Mouse (Mus musculus) liver, embryonic 14.5 days (tissue): ENCODE measurements at regions not wholly inside any gene's neighbourhood (a gene's known extent, or its start where the extent isn't known, plus 50 kb on each side); places are given as distances from the start of the nearest gene placed in this dataset.

Source experiments
- ATAC-seq: fragments of 200-750 bp; cut with Nextera tagmentation; 2 replicates; pipeline ENCODE4 v1.8.0; 2017; ENCODE audit warnings: moderate number of reproducible peaks, mild to moderate bottlenecking, moderate library complexity; ENCODE audit not compliant: insufficient read depth
- DNase-seq, 3 experiments: peaks; one replicate each; pipeline ENCODE4 v3.0.0-alpha.2; 2012 to 2013; ENCODE audit warnings: low read depth in 3 of 3, low spot score in 3 of 3
- H3K27ac ChIP-seq: fragments of 300-500 bp; sonication (generic); 2 replicates; pipeline ENCODE4 v1.5.1; 2014; ENCODE audit warnings: moderate library complexity, mild to moderate bottlenecking, control low read depth, inconsistent platforms
- H3K27me3 ChIP-seq: fragments of 300-500 bp; sonication (generic); 2 replicates; pipeline ENCODE4 v1.6.1; 2014; ENCODE audit warnings: mild to moderate bottlenecking, low read length, moderate library complexity; ENCODE audit not compliant: control insufficient read depth, insufficient read depth
- H3K36me3 ChIP-seq: fragments of 300-500 bp; sonication (generic); replicated peaks from 2 replicates; pipeline ENCODE4 v1.6.1; 2014; ENCODE audit warnings: low read depth; ENCODE audit not compliant: control insufficient read depth, insufficient read depth
- H3K4me1 ChIP-seq, 2 experiments: fragments of 200-500 bp in 1 of 2; fragments of 300-500 bp in 1 of 2; sonication (generic) in 1 of 2; replicated peaks; 2 replicates each; pipeline ENCODE4 v1.6.1; 2012 to 2014; ENCODE audit warnings: antibody characterized with exemption in 1 of 2, inconsistent platforms in 1 of 2, low read length in 1 of 2; ENCODE audit not compliant: control insufficient read depth in 2 of 2, insufficient read depth in 2 of 2
- H3K4me2 ChIP-seq: fragments of 300-500 bp; sonication (generic); 2 replicates; pipeline ENCODE4 v1.6.1; 2014; ENCODE audit warnings: low read depth, mild to moderate bottlenecking, control low read depth, moderate library complexity
- H3K4me3 ChIP-seq, 2 experiments: fragments of 200-500 bp in 1 of 2; fragments of 300-500 bp in 1 of 2; sonication (generic) in 1 of 2; 2 replicates each; pipeline ENCODE4 v1.5.1; 2012 to 2014; ENCODE audit warnings: low read depth in 2 of 2, low read length in 2 of 2, mild to moderate bottlenecking in 2 of 2, control low read depth in 1 of 2, inconsistent platforms in 1 of 2, moderate library complexity in 1 of 2; ENCODE audit not compliant: insufficient read depth in 1 of 2
- H3K9ac ChIP-seq: fragments of 300-500 bp; sonication (generic); replicated peaks from 2 replicates; pipeline ENCODE4 v1.6.1; 2014; ENCODE audit warnings: mild to moderate bottlenecking, control low read depth, moderate library complexity
- H3K9me3 ChIP-seq: fragments of 300-500 bp; sonication (generic); 2 replicates; pipeline ENCODE4 v1.6.1; 2016; ENCODE audit warnings: low read length, mixed read lengths; ENCODE audit not compliant: control insufficient read depth
- CTCF ChIP-seq: IDR thresholded peaks from 2 replicates; pipeline ENCODE4 v1.5.1; 2016; ENCODE audit warnings: antibody characterized with exemption, low read depth, control low read depth
- EP300 ChIP-seq: IDR thresholded peaks from 2 replicates; pipeline ENCODE4 v1.6.1; 2016; ENCODE audit warnings: antibody characterized with exemption, low read depth
- WGBS: fragments of 180-500 bp; shearing (Covaris S2); extraction: QIAGEN DNeasy Blood & Tissue Kit; methylation state at CpG from one replicate; pipeline ENCODE4 v1.1.7; 2014; ENCODE audit not compliant: insufficient replicate concordance; 5-methylcytosine and 5-hydroxymethylcytosine counted together

DNA sequence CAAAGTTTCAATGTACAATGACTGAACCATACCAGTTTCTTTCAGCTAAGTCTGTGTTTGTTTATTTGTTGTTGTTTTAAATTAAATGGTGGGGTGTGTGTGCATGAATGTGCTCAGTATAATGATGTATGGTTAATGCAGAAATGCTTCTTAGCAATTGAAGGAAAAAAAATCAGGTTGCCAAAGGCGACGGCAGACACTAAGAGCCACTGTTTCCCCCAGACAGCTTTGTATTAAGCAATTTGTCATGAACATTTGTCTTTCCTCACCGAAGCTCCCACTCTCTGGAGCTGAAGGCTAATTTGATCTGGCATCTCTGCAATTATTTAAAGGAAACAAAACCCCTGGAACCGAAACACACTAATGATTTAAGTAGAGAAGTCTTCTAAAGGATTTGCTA is 360.7 kb downstream of the Bckdhb start:
- Histone ChIP-seq H3K27me3 (no peaks in the 10 kb centered on the region), H3K4me2 (no peak overlapping the region), H3K4me1 (no peaks in the 10 kb centered on the region), H3K27ac (no peak overlapping the region), H3K9ac (no peak overlapping the region), H3K4me3 (no peak overlapping the region), H3K9me3 (no peaks in the 10 kb centered on the region), H3K36me3 (no peaks in the 10 kb centered on the region)
- TF ChIP-seq EP300 (no peak), CTCF (no peak)
- WGBS, result 66% methylated on average over 4 of the region's 4 CpGs
- ATAC-seq (no peak), DNase-seq (no peak)

DNA sequence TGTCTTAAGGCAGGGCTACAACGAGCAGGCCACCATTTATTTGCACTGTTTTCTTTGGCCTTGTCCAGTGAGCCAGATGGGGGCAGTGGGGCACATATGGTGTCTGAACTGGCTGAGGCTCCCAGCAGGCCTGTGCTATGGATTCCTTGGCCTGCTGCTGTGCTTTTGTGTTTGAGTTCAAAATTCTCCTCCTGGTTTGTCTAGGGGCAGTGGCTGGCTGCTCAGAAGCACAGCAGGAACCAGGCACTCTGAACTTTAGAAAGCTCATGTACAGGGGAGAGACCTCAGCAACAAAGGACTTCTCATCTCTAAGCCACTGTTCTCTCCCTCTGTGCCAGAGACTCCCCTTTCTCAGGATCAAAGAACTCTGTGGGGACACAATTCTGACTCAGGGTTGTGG is 370.9 kb downstream of the Bckdhb start:
- Histone ChIP-seq H3K36me3 (no peaks in the 10 kb centered on the region), H3K27me3 (no peaks in the 10 kb centered on the region), H3K9ac (no peak overlapping the region), H3K27ac (no peak overlapping the region), H3K4me1 (no peaks in the 10 kb centered on the region), H3K4me2 (no peak overlapping the region), H3K9me3 (no peaks in the 10 kb centered on the region), H3K4me3 (no peak overlapping the region)
- no peak for TF ChIP-seq CTCF
- TF ChIP-seq EP300, result no peak
- no peak for DNase-seq
- ATAC-seq, result no peak
- 39% methylated on average over 1 of the region's 1 CpGs for WGBS

DNA sequence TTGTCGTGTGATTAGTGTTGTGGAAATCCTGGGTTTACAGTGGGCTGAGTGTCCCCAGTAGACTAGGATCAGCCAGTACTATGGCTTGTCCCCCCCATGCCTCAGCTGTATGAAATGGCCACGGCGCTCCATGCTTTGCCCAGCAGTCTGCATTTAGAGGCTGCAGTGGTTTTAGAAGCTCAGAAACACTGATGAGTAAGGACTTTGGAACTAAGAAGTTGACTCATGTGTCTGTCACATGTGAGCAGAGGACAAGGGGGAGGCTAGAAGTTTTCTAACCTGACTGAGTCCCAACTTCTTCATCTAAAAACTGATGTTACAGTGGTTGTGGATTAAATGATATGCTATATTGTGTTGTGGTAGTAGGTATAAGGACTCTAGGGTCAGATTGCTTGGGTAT is 371.5 kb downstream of the Bckdhb start:
- Histone ChIP-seq H3K4me1 (no peaks in the 10 kb centered on the region), H3K36me3 (no peaks in the 10 kb centered on the region), H3K9me3 (no peaks in the 10 kb centered on the region), H3K27ac (no peak overlapping the region), H3K4me3 (no peak overlapping the region), H3K9ac (no peak overlapping the region), H3K27me3 (no peaks in the 10 kb centered on the region), H3K4me2 (no peak overlapping the region)
- ATAC-seq (no peak), DNase-seq (no peak)
- 59% methylated on average over 3 of the region's 3 CpGs for WGBS
- no peak for TF ChIP-seq CTCF
- no peak for TF ChIP-seq EP300

DNA sequence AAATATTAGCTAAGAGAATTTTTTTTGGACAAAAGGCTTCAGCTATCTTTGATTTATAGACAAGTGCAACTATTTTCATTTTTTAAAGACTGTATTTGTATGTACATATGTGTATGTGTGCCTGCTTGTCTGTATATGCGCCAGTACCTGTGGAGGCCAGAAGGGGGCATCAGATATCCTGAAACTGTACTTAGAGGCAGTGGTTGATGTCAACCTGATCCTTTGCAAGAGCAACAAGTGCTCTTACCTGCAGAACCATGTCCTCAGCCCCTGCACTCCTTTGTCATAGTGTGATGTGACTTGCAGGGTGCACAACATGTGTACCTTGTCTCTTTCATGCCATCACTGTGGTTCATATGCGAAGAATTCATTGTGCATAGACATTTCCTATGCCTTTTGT is 379.5 kb downstream of the Bckdhb start:
- Histone ChIP-seq H3K4me2 (no peak overlapping the region), H3K9me3 (no peaks in the 10 kb centered on the region), H3K4me1 (no peaks in the 10 kb centered on the region), H3K9ac (no peak overlapping the region), H3K4me3 (no peak overlapping the region), H3K27me3 (no peaks in the 10 kb centered on the region), H3K27ac (no peak overlapping the region), H3K36me3 (no peaks in the 10 kb centered on the region)
- TF ChIP-seq EP300 (no peak), CTCF (peak; percentile 40)
- no peak for DNase-seq
- WGBS, result 72% methylated on average over 2 of the region's 2 CpGs
- ATAC-seq, result no peak

DNA sequence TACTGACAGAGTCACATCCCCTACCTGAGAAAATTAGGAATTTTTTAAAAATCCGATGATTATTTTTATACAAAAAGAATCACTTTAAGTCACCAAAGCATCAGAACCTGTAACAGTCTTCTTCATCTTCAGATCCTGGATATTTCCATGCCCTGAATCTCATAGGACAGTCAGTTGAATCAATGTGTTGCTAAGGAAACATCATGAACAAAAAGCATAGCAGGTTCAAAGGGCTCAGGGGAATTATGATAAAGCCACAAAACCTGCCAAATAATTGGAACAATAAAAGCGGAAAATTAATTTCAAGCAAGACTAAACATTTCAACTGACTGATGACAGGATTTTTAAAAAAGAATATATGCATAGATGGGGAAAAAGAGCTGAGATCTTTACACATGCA is 393.9 kb downstream of the Bckdhb start:
- H3K4me3 ChIP-seq, result no peak overlapping the region
- no peaks in the 10 kb centered on the region for H3K9me3 ChIP-seq
- DNase-seq (no peak), ATAC-seq (no peak)
- 59% methylated on average over 2 of the region's 2 CpGs for whole genome bisulfite sequencing
- H3K36me3 ChIP-seq, result no peaks in the 10 kb centered on the region
- no peak overlapping the region for H3K27ac ChIP-seq
- H3K4me2 ChIP-seq, result no peak overlapping the region
- no peak for TF ChIP-seq CTCF
- TF ChIP-seq EP300, result no peak
- H3K4me1 ChIP-seq, result no peaks in the 10 kb centered on the region
- H3K9ac ChIP-seq, result no peak overlapping the region
- no peaks in the 10 kb centered on the region for H3K27me3 ChIP-seq

DNA sequence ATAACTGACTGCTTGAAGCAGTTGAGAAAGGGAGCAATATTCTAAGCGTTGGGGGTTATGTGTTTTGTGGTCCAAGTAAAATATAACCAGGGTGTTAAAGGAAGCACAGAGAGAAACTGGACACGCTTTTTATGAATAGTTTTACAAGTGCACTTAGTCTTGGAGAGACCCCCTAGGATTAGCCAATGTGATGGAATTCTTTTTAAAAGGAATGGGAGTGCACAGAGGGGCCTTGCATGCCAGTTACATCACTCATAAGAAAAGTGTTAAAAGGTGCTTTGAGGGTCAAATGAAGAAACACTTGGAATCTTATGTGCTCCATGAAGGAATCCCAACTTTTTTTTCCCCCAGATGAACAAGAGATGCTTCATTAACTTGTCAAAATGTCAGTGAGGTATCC is 394.4 kb downstream of the Bckdhb start:
- Histone ChIP-seq H3K4me2 (no peak overlapping the region), H3K27ac (no peak overlapping the region), H3K27me3 (no peaks in the 10 kb centered on the region), H3K9ac (no peak overlapping the region), H3K36me3 (no peaks in the 10 kb centered on the region), H3K4me1 (no peaks in the 10 kb centered on the region), H3K9me3 (no peaks in the 10 kb centered on the region), H3K4me3 (no peak overlapping the region)
- TF ChIP-seq EP300, result no peak
- TF ChIP-seq CTCF, result no peak
- DNase-seq, result no peak
- ATAC-seq, result no peak
- WGBS, result 48% methylated on average over 2 of the region's 2 CpGs
